Mouse (Mus musculus): ENCODE measurements around the gene D630045J12Rik.

D630045J12Rik gene

DNA sequence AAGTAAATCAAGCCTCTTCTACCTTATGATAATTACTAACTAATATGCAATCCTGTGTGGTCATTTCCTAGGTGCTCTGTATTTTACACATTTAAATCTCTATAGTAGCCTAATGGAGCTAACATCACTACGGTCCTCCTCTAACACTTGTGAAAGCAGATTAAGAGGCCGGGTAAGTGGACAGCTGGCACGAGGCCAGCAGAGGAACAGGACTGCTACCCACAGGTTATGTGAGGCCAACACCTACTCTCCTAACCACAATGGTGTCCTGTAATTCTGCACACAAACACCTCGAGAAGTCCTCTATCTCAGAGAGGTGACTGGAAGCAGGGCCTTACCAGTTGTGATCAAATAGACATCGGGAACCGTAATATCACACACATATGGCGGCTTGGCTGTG, 59.8 kb downstream of the D630045J12Rik start:
- DNase-seq (ENCODE audit: low spot score in 2 of 2), result no peak

DNA sequence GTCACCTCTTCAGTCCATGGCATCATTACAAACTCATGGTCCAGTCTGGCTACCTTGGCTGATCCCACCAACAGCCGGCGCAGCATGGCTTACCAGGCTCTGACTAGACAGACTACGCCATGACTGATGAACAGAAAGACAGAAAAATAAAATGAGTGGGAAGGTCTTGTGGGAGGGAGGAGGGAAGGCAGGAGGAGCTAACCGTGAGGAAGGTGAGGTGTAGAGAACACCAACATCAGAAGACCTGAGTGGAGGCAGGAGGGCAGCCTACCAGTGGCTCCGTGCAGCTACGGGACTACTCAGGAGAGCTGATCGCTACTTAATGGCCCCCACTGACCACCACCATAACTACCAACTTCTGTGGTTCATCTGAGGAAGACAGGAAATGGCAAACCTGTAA, 60.9 kb downstream of the D630045J12Rik start:
- DNase-seq (ENCODE audit: low spot score in 2 of 2), result no peak

- no peak for DNase-seq (ENCODE audit: low spot score in 2 of 2)
Observed at GRCm38 (mm10) chr6:38186312-38186950, 67.4 kb downstream of the D630045J12Rik start.

DNA sequence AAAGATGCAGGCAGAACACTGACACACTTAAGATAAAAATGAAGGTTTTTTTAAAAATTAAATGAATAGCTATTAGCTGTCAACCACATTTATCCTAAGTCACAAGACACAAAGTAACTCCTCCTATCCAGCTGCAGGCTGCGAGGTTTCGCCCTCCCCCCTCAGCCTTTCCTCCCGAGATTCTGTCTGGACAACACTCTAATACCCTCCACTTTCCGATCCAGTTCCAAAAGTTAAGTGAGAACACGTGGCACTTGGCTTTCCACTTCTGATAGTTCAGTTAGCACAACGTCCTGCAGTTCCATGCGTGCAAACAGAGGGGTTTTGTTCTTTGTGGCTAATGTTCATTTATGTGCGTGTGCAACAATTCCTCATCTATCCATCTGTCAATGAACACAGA, 69.0 kb downstream of the D630045J12Rik start:
- no peak for DNase-seq (ENCODE audit: low spot score in 2 of 2)

DNA sequence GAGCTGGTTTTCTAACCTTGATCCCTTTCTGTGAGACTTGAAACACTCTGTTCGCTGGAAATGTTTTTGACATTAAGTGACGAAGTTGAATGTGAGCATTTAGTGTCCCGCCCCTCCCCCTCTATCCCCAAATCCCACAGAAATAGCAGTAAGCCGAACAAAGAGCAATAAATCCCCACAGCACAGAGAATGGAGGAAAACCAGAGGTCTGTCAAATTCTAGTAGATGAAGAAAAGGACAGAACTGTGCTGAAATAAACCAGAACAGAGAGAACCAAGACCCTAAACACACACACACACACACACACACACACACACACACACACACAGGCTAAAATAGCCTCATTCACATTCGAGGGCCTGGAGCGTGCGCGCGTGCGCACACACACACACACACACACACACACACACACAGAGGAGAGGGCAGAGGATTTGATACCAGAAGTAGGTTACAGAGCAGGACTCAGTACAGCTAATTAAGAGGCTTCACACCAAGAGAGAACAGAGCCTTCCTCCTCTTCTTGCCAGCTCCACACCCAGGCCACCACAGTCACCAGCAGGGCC, 72.0 kb downstream of the D630045J12Rik start:
- no peak for DNase-seq (ENCODE audit: low spot score in 2 of 2)

DNA sequence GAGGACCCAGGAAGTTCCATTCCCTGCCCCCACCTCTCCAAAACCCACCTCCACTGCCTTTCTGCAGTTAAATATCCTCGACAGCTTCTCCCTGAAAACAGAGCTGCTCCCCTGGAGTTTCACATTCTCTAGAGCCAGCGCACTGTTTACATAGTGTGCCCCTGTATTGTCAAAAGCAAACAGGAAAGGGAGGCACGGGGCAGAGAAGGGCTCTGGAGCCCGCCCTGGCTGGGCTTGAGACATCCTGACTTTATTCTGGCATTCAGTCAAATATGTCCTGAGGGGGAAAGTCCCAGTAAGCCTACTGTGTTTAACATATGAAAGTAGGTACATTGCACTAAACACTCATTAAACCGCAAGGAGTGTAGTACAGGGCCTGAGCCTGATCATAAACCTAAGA, 73.1 kb downstream of the D630045J12Rik start:
- DNase-seq (ENCODE audit: low spot score in 2 of 2), result no peak

DNA sequence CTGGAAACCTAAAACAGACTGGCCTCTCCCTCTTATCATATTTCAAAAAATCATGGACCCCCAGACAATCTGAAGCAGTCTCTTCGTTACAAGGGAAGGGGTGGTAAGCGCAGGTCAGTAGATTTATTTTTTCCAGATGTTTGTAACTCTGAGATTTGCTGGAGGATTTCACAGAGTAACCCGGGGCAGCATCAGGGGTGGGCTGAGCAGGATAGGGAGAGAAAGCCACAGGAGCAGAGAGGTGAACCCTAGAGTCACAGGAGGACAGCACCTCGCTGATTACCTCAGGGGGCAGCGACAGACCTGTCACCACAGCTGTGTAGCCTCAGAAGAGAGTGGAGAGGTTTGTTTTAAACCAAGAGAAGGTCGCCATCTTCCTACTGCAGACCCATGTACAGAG, 88.4 kb downstream of the D630045J12Rik start:
- DNase-seq (ENCODE audit: low spot score in 2 of 2), result no peak

GRCm38 (mm10) chr6:38164705-38165104, 89.1 kb downstream of the D630045J12Rik start:
- DNase-seq (ENCODE audit: low spot score in 2 of 2), result no peak

GRCm38 (mm10) chr6:38162825-38163504, 90.8 kb downstream of the D630045J12Rik start:
- DNase-seq (ENCODE audit: low spot score in 2 of 2), result no peak

DNA sequence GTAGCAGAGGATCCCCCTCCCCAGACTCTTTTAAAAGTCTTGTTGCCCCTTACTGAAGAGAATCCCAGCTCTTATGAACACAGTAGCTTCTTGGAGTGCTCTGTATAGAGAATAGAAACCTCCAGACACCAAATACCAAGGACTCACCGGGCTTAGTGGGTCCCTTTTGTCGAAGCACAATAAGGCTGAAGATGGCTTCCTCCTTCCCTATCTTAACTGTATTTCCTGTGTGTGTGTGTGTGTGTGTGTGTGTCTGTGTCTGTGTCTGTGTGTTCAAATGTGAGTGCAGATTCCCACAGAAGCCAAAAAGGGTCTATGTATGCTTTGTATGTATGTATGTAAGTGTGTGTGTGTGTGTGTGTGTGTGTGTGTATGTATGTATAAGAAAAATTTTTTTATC, 93.3 kb downstream of the D630045J12Rik start:
- DNase-seq (ENCODE audit: low spot score in 2 of 2), result no peak

- peak; percentile 60 to 78 for DNase-seq (ENCODE audit: low spot score in 2 of 2)
Observed at GRCm38 (mm10) chr6:38160102-38160501, 93.7 kb downstream of the D630045J12Rik start.

DNA sequence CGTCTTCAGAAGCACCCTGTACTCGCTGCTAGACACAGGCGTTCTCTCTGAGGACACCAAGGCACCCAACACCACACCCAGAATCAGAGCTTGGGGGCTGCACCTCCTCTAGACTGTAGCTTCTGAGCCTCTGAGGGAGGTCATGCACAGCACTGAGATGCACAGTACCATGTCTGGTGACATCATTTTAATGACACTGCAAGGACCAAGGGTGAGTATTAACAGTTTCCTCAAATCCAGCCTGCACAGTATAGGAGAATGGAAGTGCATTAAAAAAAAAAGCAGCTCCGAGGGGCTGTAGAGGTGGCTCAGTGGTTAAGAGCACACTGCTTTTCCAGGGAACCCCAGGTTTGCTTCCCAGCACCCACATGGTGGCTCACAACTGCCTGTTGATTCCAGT, 94.2 kb downstream of the D630045J12Rik start:
- DNase-seq (ENCODE audit: low spot score in 2 of 2), result no peak

- DNase-seq (ENCODE audit: low spot score in 2 of 2), result no peak
Observed at GRCm38 (mm10) chr6:38157925-38158324, 95.9 kb downstream of the D630045J12Rik start.

GRCm38 (mm10) chr6:38156204-38156603, 97.6 kb downstream of the D630045J12Rik start:
- no peak for DNase-seq (ENCODE audit: low spot score in 2 of 2)

- no peak for DNase-seq (ENCODE audit: low spot score in 2 of 2)
Observed at GRCm38 (mm10) chr6:38152305-38152704, 101.5 kb downstream of the D630045J12Rik start.

DNA sequence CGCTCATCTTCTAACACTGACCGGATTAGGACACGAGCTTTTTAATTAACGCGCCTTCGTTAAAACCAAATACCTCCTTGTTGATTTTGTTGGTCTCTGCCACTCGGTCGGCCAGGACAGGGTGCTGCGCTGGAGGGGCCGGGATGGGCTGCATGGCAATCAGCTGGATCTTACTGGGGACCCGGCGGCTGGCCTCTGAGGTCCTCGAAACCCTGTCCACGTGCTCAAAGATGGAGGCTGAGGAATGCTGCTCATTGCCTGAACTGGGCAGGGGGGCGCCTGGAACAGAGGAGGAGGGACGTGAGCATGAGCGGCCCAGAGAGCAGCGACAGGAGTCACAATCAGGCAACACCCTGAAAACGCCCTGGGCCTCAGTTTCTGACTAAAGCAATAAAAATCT, 104.3 kb downstream of the D630045J12Rik start:
- no peak for DNase-seq (ENCODE audit: low spot score in 2 of 2)

DNA sequence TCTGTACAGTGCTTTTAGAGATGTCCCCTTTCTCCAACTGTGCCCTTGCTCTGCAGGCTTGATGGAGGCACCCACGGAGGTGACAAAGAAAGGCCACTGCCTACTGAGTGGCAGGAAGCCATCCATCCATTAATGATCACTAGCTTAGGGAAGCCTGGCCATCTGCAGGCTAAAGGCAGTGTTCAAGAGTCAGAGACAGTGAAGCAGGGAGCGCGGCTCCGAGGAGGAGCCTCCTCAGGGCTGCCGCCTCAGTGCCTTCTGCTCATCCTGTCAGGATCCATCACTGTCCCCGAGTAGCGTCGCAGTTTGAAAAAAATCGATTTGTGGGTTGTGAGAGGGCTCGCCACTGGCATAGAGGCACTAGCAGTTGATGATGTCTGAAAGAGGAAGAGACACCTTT, 105.2 kb downstream of the D630045J12Rik start:
- DNase-seq (ENCODE audit: low spot score in 2 of 2), result no peak

DNA sequence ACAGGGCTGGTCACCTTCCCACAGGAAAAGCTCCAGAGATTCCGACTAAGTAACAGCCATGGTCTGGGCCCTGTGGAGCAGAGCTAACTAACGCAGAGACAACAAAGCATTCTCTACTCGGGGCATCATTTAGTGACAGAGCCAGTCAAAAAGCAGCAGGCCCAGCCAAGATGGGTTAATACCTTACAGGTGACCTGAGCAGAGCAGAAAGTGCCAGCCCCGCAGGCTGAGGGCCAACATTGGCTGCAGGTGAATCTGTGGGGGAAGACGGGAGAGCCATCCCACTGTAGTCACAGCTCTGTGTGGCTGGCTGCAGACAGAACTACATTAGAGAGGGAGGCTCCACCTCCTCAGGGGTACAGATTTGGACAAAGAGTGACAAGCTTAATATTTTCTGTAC, 106.5 kb downstream of the D630045J12Rik start:
- no peak for DNase-seq (ENCODE audit: low spot score in 2 of 2)

DNA sequence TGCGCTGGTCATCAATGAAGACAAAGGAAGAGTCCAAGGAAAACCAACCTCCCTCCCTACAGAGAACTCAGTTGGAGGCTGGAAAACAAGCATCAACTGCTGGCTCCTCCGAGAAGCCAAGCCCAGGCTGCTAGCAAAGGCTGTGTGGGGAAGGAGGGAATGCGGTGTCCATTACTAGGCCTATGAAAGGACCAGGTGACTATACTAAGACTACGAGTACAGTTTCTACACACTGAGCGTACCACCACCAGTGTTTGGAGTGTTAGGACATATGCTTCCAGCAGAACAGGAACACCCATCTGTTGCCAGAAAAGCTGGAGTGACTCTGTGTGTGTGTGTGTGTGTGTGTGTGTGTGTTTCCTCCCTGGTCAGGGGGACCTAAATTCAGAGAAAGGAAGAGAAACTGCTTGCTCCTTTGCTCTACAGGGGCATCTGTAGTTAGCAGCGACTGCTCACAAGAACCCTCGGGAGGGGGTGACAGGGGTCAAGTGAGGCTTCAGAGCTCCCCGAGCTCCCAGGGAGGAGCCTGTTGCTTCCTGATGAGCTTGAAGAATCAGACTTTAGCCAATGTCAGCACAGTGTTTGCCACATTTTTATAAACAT, 108.2 kb downstream of the D630045J12Rik start:
- DNase-seq (ENCODE audit: low spot score in 2 of 2), result peak in 1 of 2 experiments; percentile 53

DNA sequence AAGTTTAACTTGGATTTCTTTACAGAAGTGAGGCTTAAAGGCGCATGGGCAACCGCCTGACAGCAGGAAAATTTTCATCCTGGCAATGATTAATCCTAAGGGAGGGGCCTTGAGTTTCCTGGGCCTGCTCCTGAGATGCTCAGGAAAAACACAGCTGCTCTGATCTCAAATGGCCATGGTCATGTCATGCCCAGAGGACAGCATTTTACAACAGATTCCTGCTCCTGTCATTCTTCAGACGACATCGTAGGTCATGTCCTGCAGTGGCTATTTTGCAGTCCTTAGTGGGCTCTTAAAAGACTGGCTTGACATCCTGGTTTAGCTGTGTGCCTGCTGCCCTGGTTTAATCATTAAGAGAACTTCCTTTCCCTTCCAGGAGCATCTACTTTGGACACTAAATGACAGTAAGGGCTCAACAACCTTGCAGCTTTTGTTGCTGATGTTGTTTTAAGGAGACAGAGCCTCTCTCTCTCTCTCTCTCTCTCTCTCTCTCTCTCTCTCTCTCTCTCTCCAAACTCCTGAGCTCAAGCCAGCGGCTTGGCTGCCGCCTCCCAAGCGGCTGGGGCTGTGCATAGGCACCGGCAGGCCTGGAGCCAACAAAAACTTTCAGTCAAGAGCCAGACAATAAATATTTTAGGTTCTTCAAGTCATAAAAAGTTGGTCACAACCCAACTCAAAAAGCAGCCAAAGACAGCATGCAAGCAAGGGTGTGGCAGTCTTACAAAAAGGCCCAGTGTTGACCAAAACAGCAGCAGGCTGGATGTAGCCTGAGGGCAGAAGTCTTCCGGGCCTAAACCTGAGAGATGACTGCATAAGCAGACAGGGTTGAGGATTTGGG, 109.4 kb downstream of the D630045J12Rik start:
- no peak for DNase-seq (ENCODE audit: low spot score in 2 of 2)

GRCm38 (mm10) chr6:38140402-38140801, 113.4 kb downstream of the D630045J12Rik start:
- no peak for DNase-seq (ENCODE audit: low spot score in 2 of 2)

DNA sequence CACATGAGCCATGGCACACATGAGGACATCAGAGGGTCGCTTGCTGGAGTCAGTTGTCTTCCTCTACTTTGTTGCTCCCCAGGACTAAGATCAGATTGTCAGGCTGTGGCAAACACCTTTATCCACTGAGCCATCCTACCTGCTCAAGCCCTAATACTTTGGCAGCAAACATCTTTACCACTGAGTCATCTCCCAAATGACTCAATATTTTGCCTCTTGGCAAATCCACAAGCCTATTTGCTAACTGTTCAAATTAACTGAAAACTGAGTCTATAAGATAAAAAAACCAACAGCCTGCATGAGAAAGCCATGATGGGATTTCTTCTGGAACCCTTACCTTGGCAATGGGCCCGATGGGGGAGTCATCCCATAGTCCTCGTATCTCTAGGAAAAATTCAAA, 114.7 kb downstream of the D630045J12Rik start:
- no peak for DNase-seq (ENCODE audit: low spot score in 2 of 2)

All from frontal cortex, postnatal 10 days (tissue).